Mouse (Mus musculus): ENCODE results near the gene Nek6. TPM values are rescaled to one million over a fixed set of nuclear protein-coding genes. Genes with fewer than 3 reads are reported as not detected.
A peak's percentile ranks its signal among the peaks of the same experiment; 100 is the strongest.

Gene Nek6
- 12.3 and 18.1 TPM in 2 replicates for total RNA-seq (2014; rRNA removed; ENCODE audit: low replicate concordance)
- 25.5 and 26.5 TPM in 2 replicates for polyA plus RNA-seq (2015; fragmentation: Nextera tagmentation; extraction: Ambion mirVana)

DNA sequence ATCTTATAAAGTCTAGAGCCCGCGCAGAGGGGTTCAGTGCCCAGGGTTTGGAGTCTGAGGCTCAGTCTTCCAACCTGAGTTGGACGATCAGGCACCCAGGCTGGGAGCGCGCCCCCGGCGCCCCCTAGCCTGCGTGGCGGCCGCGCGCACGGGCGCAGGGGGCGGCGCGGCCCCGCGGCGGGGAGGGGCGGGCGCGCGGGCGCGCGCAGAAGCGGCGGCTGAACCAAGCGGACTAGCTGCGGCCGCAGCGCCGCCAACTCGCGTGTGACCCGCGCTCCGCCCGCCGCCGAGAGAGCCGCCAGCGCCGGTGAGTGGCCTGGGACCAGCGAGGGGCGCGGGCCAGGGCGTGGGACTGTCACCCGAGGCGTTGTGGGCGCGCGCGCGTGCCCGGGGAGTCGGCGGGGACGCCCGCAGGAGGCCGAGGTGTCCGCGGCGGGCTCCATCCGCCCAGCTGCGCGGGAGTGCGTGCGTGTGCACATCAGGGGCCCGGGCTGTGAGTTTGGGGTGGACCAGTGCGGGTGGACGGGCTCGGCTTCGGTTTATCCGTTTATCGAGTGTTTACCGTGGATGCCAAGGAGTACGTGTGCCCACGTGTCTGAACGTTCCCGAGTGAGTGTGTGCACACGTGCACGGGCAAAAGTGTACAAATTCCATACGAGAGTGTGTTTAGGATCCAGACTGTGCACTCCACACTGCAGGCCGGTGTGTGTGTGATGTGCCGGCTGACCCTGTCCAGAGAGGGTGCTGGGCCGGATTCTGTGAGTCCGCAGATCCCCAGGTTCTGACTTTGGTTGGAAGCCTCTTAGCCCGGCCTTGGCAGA is at the start of gene Nek6:
Gene Nek6, plus strand, starts transcription at position 157 of the 821 bp plus-strand sequence.
- Histone ChIP-seq H3K27ac (ENCODE audit: low read depth) (peak within 1 kb of the TSS; percentile 89), H3K4me3 (ENCODE audit: low read depth, low read length) (peak within 1 kb of the TSS; percentile 79), H3K27me3 (ENCODE audit: control insufficient read depth, insufficient read depth, low read length) (no peaks in the 10 kb centered on the region), H3K4me1 (ENCODE audit: control insufficient read depth, insufficient read depth) (peaks cover 28% of the 10 kb centered on the region), H3K9ac (replicated peaks; ENCODE audit: low read depth, low read length) (peak within 1 kb of the TSS; percentile 81), H3K9me3 (replicated peaks; ENCODE audit: control insufficient read depth, low read length) (no peaks in the 10 kb centered on the region), H3K36me3 (replicated peaks; ENCODE audit: control insufficient read depth, insufficient read depth, low read length) (no peaks in the 10 kb centered on the region), H3K4me2 (ENCODE audit: low read depth, low read length) (peak within 1 kb of the TSS; percentile 74)
- TF ChIP-seq CTCF (IDR thresholded peaks at IDR 0.05; ENCODE audit: low read depth) (no peak), EP300 (IDR thresholded peaks at IDR 0.05; ENCODE audit: low read depth) (no peak)
- peak; percentile 37 for DNase-seq (ENCODE audit: low spot score)
- WGBS = 2% methylated on average over 59 of the region's 90 CpGs
- peak; percentile 71 for ATAC-seq (ENCODE audit: insufficient read depth, low read depth)

DNA sequence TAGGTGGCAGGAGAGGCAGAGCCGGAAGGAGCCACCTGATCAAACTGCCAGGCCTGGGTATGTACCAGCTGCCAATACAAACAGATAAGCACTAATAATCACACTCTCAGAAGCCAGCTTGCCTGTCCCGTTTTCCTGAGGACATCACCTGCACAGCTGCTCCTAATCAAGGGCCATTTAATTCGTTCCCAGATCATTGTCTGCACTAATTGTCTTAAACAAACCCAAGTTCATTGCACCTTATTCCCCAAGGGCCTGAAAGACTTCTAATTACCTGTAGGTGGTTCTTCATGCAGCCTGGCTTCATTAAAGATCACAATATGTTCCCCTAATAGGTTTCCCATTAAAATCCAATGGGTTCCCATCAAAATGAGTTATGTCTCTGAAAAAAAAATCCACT is 49.1 kb upstream of the Nek6 start:
- ATAC-seq (ENCODE audit: insufficient read depth, low read depth) (no peak), DNase-seq (ENCODE audit: low spot score) (no peak)
- no peak overlapping the region for H3K27ac ChIP-seq (ENCODE audit: low read depth)
- no peaks in the 10 kb centered on the region for H3K27me3 ChIP-seq (ENCODE audit: control insufficient read depth, insufficient read depth, low read length)
- no peak overlapping the region for H3K4me2 ChIP-seq (ENCODE audit: low read depth, low read length)
- no peak overlapping the region for H3K9ac ChIP-seq (replicated peaks; ENCODE audit: low read depth, low read length)
- no peak overlapping the region for H3K4me3 ChIP-seq (ENCODE audit: low read depth, low read length)
- 72% methylated on average over 3 of the region's 3 CpGs for WGBS
- TF ChIP-seq EP300 (IDR thresholded peaks at IDR 0.05; ENCODE audit: low read depth) = no peak
- no peak for TF ChIP-seq CTCF (IDR thresholded peaks at IDR 0.05; ENCODE audit: low read depth)
- H3K36me3 ChIP-seq (replicated peaks; ENCODE audit: control insufficient read depth, insufficient read depth, low read length) = no peaks in the 10 kb centered on the region
- H3K9me3 ChIP-seq (replicated peaks; ENCODE audit: control insufficient read depth, low read length) = no peaks in the 10 kb centered on the region
- peaks cover 9% of the 10 kb centered on the region; the same call in 1 of the 2 replicates for H3K4me1 ChIP-seq (ENCODE audit: control insufficient read depth, insufficient read depth)

DNA sequence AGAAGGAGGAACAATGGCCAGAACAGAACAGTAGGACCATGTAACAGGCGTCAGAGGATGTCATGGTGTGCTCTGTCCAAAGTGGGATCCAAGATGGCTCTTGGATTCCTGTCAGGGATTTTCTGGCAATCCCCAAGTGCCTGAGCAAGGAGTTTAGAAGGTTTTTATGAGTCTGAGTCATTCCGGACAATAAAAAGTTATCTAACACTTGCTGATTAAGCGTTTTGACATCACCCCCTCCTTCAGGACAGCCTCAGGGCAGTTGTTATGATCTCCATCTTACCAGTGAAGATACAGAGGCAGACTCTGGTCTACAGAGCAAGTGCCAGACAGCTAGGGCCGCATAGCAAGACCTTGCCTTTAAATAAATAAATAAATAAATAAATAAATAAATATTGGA is 42.6 kb upstream of the Nek6 start:
- Histone ChIP-seq H3K9me3 (replicated peaks; ENCODE audit: control insufficient read depth, low read length) (no peaks in the 10 kb centered on the region), H3K4me2 (ENCODE audit: low read depth, low read length) (no peak overlapping the region), H3K27ac (ENCODE audit: low read depth) (no peak overlapping the region), H3K9ac (replicated peaks; ENCODE audit: low read depth, low read length) (no peak overlapping the region), H3K4me3 (ENCODE audit: low read depth, low read length) (no peak overlapping the region), H3K4me1 (ENCODE audit: control insufficient read depth, insufficient read depth) (peaks cover 5% of the 10 kb centered on the region; the same call in 1 of the 2 replicates), H3K36me3 (replicated peaks; ENCODE audit: control insufficient read depth, insufficient read depth, low read length) (no peaks in the 10 kb centered on the region), H3K27me3 (ENCODE audit: control insufficient read depth, insufficient read depth, low read length) (no peaks in the 10 kb centered on the region)
- WGBS = 75% methylated on average over 4 of the region's 4 CpGs
- DNase-seq (ENCODE audit: low spot score) = no peak
- TF ChIP-seq CTCF (IDR thresholded peaks at IDR 0.05; ENCODE audit: low read depth) (no peak), EP300 (IDR thresholded peaks at IDR 0.05; ENCODE audit: low read depth) (no peak)
- ATAC-seq (ENCODE audit: insufficient read depth, low read depth) = no peak

DNA sequence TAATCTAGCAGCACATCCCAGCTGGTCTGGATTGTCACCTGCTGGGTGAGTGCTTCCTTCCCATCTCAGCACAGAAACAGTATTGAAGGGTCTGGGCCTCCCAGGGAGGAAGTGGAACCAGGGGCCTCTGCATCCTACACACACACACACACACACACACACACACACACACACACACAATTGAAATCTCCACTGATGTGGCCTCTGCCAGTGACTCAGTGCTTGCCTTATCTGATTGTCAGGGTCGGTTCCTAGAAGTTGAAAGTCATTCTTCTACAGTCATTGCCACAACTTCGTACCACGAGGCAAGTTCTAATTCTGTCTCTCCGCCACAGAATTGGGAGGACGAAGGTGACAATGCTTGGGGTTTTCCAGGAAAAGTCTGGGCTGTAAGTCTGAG is 39.7 kb upstream of the Nek6 start:
- H3K4me3 ChIP-seq (ENCODE audit: low read depth, low read length) = no peak overlapping the region
- H3K4me1 ChIP-seq (ENCODE audit: control insufficient read depth, insufficient read depth) = peaks cover 5% of the 10 kb centered on the region; the same call in 1 of the 2 replicates
- 50% methylated on average over 5 of the region's 5 CpGs for WGBS
- no peak for DNase-seq (ENCODE audit: low spot score)
- no peak overlapping the region for H3K27ac ChIP-seq (ENCODE audit: low read depth)
- no peaks in the 10 kb centered on the region for H3K27me3 ChIP-seq (ENCODE audit: control insufficient read depth, insufficient read depth, low read length)
- no peak overlapping the region for H3K4me2 ChIP-seq (ENCODE audit: low read depth, low read length)
- no peak for TF ChIP-seq EP300 (IDR thresholded peaks at IDR 0.05; ENCODE audit: low read depth)
- no peak for TF ChIP-seq CTCF (IDR thresholded peaks at IDR 0.05; ENCODE audit: low read depth)
- H3K9me3 ChIP-seq (replicated peaks; ENCODE audit: control insufficient read depth, low read length) = no peaks in the 10 kb centered on the region
- no peak overlapping the region for H3K9ac ChIP-seq (replicated peaks; ENCODE audit: low read depth, low read length)
- ATAC-seq (ENCODE audit: insufficient read depth, low read depth) = no peak
- H3K36me3 ChIP-seq (replicated peaks; ENCODE audit: control insufficient read depth, insufficient read depth, low read length) = no peaks in the 10 kb centered on the region

DNA sequence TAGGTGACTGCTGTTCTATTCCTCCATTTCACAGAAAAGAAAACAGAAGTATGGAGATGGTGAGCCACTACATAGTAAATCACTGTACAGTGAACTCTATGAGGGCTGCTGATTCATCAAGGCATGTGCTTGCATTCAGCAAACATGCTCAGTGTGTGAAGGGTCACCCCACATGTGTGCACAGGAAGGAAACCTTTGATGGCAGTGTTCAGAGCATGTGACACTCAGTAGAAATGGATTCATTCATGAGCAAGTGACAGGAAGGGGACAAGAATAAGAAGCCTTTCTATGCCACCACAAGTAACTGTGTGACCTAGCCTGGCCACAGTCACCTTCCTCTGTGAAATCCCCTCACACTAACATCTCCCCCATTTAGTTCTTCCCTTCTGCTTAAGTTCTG is 38.6 kb upstream of the Nek6 start:
- no peak for ATAC-seq (ENCODE audit: insufficient read depth, low read depth)
- no peak overlapping the region for H3K9ac ChIP-seq (replicated peaks; ENCODE audit: low read depth, low read length)

More for the DNA sequence above, 38.6 kb upstream of the Nek6 start:
- no peak for DNase-seq (ENCODE audit: low spot score)
- TF ChIP-seq EP300 (IDR thresholded peaks at IDR 0.05; ENCODE audit: low read depth) = no peak
- TF ChIP-seq CTCF (IDR thresholded peaks at IDR 0.05; ENCODE audit: low read depth) = no peak
- no peaks in the 10 kb centered on the region for H3K9me3 ChIP-seq (replicated peaks; ENCODE audit: control insufficient read depth, low read length)
- no peak overlapping the region for H3K4me2 ChIP-seq (ENCODE audit: low read depth, low read length)
- H3K4me3 ChIP-seq (ENCODE audit: low read depth, low read length) = no peak overlapping the region
- H3K27ac ChIP-seq (ENCODE audit: low read depth) = no peak overlapping the region
- H3K27me3 ChIP-seq (ENCODE audit: control insufficient read depth, insufficient read depth, low read length) = no peaks in the 10 kb centered on the region
- peaks cover 5% of the 10 kb centered on the region; the same call in 1 of the 2 replicates for H3K4me1 ChIP-seq (ENCODE audit: control insufficient read depth, insufficient read depth)
- H3K36me3 ChIP-seq (replicated peaks; ENCODE audit: control insufficient read depth, insufficient read depth, low read length) = no peaks in the 10 kb centered on the region
